Mouse (Mus musculus) midbrain, embryonic 14.5 days (tissue): ENCODE measurements at regions not wholly inside any gene's neighbourhood (a gene's known extent, or its start where the extent isn't known, plus 50 kb on each side); places are given as distances from the start of the nearest gene placed in this dataset.

Experiments used
- ATAC-seq: fragments of 200-750 bp; cut with Nextera tagmentation; 2 replicates; pipeline ENCODE4 v1.8.0; 2017; ENCODE audit warnings: moderate number of reproducible peaks, moderate library complexity; ENCODE audit not compliant: low FRiP score, low TSS enrichment
- DNase-seq: peaks from one replicate; pipeline ENCODE4 v3.0.0-alpha.2; 2015
- H3K27ac ChIP-seq: fragments of 300-500 bp; sonication (generic); replicated peaks from 2 replicates; pipeline ENCODE4 v1.5.1; 2014; ENCODE audit warnings: mild to moderate bottlenecking, low read depth, low read length, moderate library complexity
- H3K27me3 ChIP-seq: fragments of 300-500 bp; sonication (generic); 2 replicates; pipeline ENCODE4 v1.6.1; 2014; ENCODE audit warnings: low read length, control low read depth, mixed read lengths; ENCODE audit not compliant: control insufficient read depth, insufficient read depth
- H3K36me3 ChIP-seq: fragments of 300-500 bp; sonication (generic); 2 replicates; pipeline ENCODE4 v1.6.1; 2014; ENCODE audit warnings: low read length, control low read depth; ENCODE audit not compliant: control insufficient read depth, insufficient read depth
- H3K4me1 ChIP-seq: fragments of 300-500 bp; sonication (generic); 2 replicates; pipeline ENCODE4 v1.6.1; 2014; ENCODE audit warnings: mild to moderate bottlenecking, antibody characterized with exemption, low read length, control low read depth; ENCODE audit not compliant: control insufficient read depth, insufficient read depth
- H3K4me2 ChIP-seq: fragments of 300-500 bp; sonication (generic); 2 replicates; pipeline ENCODE4 v1.6.1; 2014; ENCODE audit warnings: mild to moderate bottlenecking, low read length, moderate library complexity
- H3K4me3 ChIP-seq: fragments of 300-500 bp; sonication (generic); replicated peaks from 2 replicates; pipeline ENCODE4 v1.5.1; 2014; ENCODE audit warnings: low read depth, low read length
- H3K9ac ChIP-seq: fragments of 300-500 bp; sonication (generic); replicated peaks from 2 replicates; pipeline ENCODE4 v1.6.1; 2014; ENCODE audit warnings: mild to moderate bottlenecking, low read length, moderate library complexity
- H3K9me3 ChIP-seq: fragments of 300-500 bp; sonication (generic); 2 replicates; pipeline ENCODE4 v1.6.1; 2016; ENCODE audit warnings: low read length, control low read depth, mixed read lengths; ENCODE audit not compliant: control insufficient read depth
- WGBS: fragments of 180-500 bp; shearing (Covaris S2); extraction: QIAGEN DNeasy Blood & Tissue Kit; methylation state at CpG from one replicate; pipeline ENCODE4 v1.1.7; 2014; 5-methylcytosine and 5-hydroxymethylcytosine counted together

DNA sequence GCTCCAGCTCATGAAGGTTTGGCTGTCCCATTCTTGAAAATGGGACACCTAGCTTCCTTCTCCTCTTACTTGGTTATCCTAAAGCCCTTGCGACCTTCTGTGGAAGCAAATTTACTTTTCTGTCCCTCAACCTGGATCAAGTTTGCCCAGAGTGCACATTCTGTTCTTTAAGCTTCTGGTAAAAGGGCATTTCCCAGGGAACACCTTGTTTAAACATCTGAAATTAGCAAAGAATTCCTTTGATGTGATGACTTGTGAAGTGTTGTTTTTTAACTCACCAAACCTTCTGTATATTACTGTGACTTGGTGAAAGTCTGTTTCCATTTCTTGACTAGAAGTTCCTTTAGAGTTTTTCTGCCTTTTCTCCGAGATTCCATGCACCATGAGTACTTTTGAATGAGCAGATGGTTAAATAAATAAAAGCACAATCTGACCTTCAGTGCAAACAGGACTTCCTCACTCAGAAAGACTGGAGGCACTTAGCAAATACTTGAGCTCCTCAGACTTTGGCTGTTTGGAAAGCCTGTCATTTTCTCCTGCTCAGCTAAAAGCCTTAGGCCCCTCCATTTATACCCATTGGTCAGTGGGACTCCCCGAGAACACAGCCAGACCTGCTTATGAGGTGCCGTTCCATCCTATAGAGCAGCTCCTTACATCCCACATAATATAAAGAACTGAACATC lies 69.3 kb upstream of the Rprm start:
- DNase-seq (no peak), ATAC-seq (no peak)
- H3K4me3 ChIP-seq, result no peak overlapping the region
- 87% methylated on average over 4 of the region's 4 CpGs for WGBS
- no peaks in the 10 kb centered on the region for H3K36me3 ChIP-seq
- no peak overlapping the region for H3K4me2 ChIP-seq
- H3K9ac ChIP-seq, result no peak overlapping the region
- no peak overlapping the region for H3K27ac ChIP-seq
- no peaks in the 10 kb centered on the region for H3K9me3 ChIP-seq
- no peaks in the 10 kb centered on the region for H3K27me3 ChIP-seq
- no peaks in the 10 kb centered on the region for H3K4me1 ChIP-seq

DNA sequence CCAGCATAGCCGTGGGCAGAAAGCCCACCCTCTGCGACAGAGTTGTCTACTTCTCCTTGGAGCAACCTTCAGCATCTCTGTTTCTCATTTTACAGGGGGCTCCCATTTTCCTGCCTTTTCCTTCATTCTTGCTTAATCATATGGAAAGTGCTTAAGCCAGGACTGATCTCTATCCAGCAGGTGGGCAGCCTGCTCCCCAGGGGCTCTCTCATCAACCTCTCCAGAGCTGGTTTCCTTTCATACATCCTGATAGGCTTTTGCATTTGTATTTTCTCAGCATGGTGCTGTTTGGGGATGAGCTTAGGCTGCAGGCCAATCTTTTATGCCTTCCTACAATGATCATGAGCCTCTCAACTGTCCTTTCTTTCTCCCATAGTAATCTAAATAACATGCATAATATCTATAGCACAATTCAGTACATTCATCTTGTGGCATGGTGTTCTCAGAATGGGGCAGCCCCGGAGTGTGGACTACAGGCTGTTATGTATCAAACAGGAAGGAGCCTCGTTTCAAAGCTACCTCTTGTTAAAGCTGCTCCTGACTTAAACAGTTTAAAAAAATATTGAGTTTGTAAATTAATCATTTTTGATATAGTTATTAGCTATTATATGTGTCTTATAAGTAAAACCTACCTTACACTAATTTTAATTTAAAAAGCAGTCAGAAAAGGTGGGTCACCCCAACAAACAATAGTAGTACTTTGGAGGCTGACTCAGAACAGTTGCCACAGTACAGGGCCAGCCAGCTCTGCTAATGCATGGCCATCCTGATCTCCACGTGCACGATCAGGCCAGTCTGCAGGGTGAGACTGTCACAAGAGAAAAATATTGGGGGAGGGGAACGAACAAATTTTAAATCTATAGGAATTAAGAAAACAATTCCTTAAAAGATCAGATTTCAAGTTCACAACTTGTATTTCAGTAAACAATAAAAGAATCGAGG lies 73.6 kb upstream of the Rprm start:
- Histone ChIP-seq H3K4me3 (no peak overlapping the region), H3K36me3 (no peaks in the 10 kb centered on the region), H3K27ac (no peak overlapping the region), H3K9ac (no peak overlapping the region), H3K4me2 (no peak overlapping the region), H3K4me1 (no peaks in the 10 kb centered on the region), H3K27me3 (no peaks in the 10 kb centered on the region), H3K9me3 (no peaks in the 10 kb centered on the region)
- no peak for ATAC-seq
- peak; percentile 25 for DNase-seq
- 42% methylated on average over 8 of the region's 8 CpGs for WGBS

DNA sequence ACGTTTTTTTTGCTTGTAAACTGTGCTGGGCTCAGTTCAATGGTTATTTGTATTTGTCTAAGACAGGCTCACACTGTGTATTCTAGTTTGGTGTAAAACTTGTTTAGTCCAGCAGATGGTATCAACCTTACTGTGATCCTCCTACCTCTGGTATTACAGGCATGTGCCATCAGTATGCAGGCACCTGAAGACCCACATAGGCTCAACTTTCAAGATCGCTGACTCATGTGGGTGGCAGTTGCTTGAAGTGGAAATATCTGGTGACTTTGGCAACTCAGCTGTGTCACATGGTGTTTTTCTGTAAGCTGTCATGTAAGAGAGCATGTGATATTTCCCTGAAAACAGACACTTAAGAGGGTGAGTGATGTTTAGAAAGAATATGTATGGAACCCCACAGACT lies 92.2 kb upstream of the Rprm start:
- WGBS, result 89% methylated on average over 2 of the region's 2 CpGs
- H3K36me3 ChIP-seq, result no peaks in the 10 kb centered on the region
- DNase-seq, result no peak
- no peak for ATAC-seq
- no peak overlapping the region for H3K9ac ChIP-seq
- no peak overlapping the region for H3K4me2 ChIP-seq
- H3K9me3 ChIP-seq, result no peaks in the 10 kb centered on the region
- H3K27ac ChIP-seq, result no peak overlapping the region
- no peaks in the 10 kb centered on the region for H3K4me1 ChIP-seq
- H3K4me3 ChIP-seq, result no peak overlapping the region
- no peaks in the 10 kb centered on the region for H3K27me3 ChIP-seq

DNA sequence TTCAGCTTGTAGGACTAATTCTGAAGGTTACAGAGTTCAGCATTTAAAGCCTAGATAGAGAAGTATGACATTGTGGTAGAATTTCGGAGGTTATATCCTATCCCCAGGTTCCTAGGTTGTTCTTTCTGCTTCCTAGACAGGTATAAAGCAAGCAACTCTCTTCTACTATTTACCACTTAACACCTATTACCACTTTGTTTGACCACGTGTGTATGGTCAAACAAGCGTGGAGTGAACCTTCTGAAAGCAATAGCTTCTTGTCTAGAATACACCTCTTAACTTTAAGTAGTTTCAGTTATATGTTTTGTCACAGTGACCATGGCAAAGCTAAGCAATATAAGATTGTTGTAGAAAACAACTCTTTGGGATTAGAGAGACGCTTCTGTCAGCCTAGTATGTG lies 105.5 kb upstream of the Rprm start:
- no peaks in the 10 kb centered on the region for H3K36me3 ChIP-seq
- H3K4me2 ChIP-seq, result no peak overlapping the region
- 87% methylated on average over 4 of the region's 4 CpGs for WGBS
- H3K4me3 ChIP-seq, result no peak overlapping the region
- no peak for DNase-seq
- no peaks in the 10 kb centered on the region for H3K9me3 ChIP-seq
- no peak for ATAC-seq
- no peak overlapping the region for H3K27ac ChIP-seq
- no peak overlapping the region for H3K9ac ChIP-seq
- H3K27me3 ChIP-seq, result no peaks in the 10 kb centered on the region
- H3K4me1 ChIP-seq, result no peaks in the 10 kb centered on the region

DNA sequence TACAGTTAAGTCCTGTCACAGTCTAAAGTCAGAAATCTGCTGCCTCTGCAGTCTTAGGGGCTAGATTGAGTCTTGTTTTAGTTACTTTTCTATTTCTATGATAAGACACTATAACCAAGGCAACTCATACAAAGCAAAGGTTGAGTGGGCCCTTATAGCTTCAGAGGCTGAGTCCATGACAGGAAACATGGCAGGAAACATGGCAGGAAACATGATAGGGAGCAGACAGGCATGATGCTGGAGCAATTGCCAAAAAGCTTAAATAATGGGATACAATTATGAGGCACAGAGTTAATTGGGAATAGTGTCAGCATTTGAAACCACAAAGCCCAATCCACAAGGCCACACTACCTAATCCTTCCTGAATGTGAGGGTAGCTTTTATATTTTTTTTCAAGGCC lies 113.0 kb upstream of the Rprm start:
- DNase-seq (no peak), ATAC-seq (no peak)
- H3K4me3 ChIP-seq, result no peak overlapping the region

DNA sequence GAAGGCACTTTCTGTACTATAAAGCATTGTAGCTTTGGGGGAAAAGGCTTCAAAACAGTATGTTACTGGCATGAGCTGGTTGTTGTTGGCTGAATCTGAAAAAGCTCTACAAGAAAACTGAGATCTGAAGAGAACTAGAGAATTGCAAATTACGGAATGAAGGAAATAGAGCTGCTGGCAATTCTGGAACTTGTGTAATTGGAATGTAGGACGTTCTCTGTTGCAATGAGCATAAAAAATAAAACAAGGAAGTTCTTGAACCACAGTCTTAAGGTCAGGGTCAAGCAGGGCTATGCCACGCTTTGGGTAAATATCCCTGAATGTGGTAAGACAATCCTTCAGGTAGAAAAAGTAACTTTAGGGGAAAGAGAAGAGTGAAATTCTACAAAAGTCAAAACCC lies 130.2 kb upstream of the Rprm start:
- Histone ChIP-seq H3K9me3 (no peaks in the 10 kb centered on the region), H3K4me3 (no peak overlapping the region), H3K9ac (no peak overlapping the region), H3K27ac (no peak overlapping the region), H3K36me3 (no peaks in the 10 kb centered on the region), H3K27me3 (no peaks in the 10 kb centered on the region), H3K4me2 (no peak overlapping the region), H3K4me1 (no peaks in the 10 kb centered on the region)
- DNase-seq (no peak), ATAC-seq (no peak)
- WGBS, result 78% methylated on average over 3 of the region's 3 CpGs

More for the DNA sequence above, 113.0 kb upstream of the Rprm start:
- H3K4me1 ChIP-seq, result no peaks in the 10 kb centered on the region
- H3K9me3 ChIP-seq, result no peaks in the 10 kb centered on the region
- no peaks in the 10 kb centered on the region for H3K27me3 ChIP-seq
- no peak overlapping the region for H3K9ac ChIP-seq
- H3K27ac ChIP-seq, result no peak overlapping the region
- no peak overlapping the region for H3K4me2 ChIP-seq
- H3K36me3 ChIP-seq, result no peaks in the 10 kb centered on the region

DNA sequence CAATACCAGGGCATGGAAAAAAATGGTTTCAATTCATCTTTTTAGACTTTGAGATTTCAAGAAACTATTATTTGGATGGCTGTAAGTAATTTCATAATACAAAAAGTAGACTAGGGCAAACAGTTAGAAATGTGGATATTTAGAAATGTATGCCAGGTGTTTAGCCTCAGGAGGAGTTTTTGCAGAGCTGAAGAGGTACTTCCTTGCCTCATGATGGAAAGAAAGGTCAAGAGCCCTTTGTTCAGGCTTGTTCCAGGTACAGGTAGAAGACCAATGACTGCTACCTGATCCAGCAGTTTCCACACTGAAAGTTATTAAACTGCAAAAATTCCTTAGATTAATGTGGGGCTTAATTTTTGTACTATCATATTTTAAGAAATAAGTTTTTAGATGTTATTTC lies 143.3 kb upstream of the Rprm start:
- no peaks in the 10 kb centered on the region for H3K9me3 ChIP-seq
- no peak for DNase-seq
- no peak overlapping the region for H3K4me2 ChIP-seq
- H3K36me3 ChIP-seq, result no peaks in the 10 kb centered on the region
- no peak overlapping the region for H3K27ac ChIP-seq
- no peaks in the 10 kb centered on the region for H3K27me3 ChIP-seq
- H3K9ac ChIP-seq, result no peak overlapping the region
- ATAC-seq, result no peak
- H3K4me1 ChIP-seq, result no peaks in the 10 kb centered on the region
- no peak overlapping the region for H3K4me3 ChIP-seq

DNA sequence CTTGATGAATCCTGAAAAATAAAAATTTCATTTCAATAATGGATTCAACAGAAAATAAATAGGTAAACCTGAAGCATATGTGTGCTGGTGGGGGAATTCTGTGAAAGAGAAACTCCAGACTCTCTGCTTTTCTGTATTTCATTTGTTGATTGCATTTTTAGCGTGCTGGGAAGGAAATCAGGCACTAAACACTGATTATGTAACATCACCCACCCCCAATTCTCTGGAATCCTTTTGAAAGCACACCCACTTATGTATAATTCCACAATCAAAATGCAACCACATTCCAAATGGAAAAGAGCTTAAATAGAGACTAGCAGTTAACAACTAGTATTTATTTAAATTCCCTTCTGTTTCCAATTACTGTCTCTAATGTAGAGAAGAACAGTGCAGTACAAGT lies 143.7 kb upstream of the Rprm start:
- Histone ChIP-seq H3K4me3 (no peak overlapping the region), H3K9ac (no peak overlapping the region), H3K36me3 (no peaks in the 10 kb centered on the region), H3K27ac (no peak overlapping the region), H3K9me3 (no peaks in the 10 kb centered on the region), H3K27me3 (no peaks in the 10 kb centered on the region), H3K4me1 (no peaks in the 10 kb centered on the region), H3K4me2 (no peak overlapping the region)
- WGBS, result 69% methylated on average over 1 of the region's 1 CpGs
- ATAC-seq (no peak), DNase-seq (no peak)

DNA sequence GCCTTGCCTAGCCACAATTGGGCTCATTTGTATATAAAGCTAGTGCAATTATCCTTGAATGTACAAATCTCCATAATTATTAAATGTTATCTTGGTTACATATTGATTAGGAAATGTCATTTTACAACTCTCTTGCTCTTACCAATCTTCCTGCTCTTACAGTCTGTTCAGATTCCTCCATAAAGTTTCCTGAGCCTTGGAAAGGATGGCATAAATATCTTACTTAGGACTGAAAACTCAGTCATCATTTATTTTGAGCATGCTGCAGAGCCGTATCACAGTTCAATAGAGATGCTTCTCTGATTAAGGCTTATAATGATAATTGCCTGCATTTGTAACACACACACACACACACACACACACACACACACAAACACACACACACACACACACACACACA lies 151.4 kb upstream of the Rprm start:
- Histone ChIP-seq H3K4me1 (no peaks in the 10 kb centered on the region), H3K27me3 (no peaks in the 10 kb centered on the region), H3K4me3 (no peak overlapping the region), H3K9me3 (no peaks in the 10 kb centered on the region), H3K27ac (no peak overlapping the region), H3K36me3 (no peaks in the 10 kb centered on the region), H3K9ac (no peak overlapping the region), H3K4me2 (no peak overlapping the region)
- no peak for DNase-seq
- ATAC-seq, result no peak
- WGBS, result 78% methylated on average over 1 of the region's 1 CpGs
